Mouse (Mus musculus) CD4-positive naive resting alpha-beta T cell, adult 76 days (primary cell): ENCODE results near the gene Olfr553. TPM values are rescaled to one million over a fixed set of nuclear protein-coding genes. Genes with fewer than 3 reads are reported as not detected.

Experiments
- total RNA-seq: library from RNA; stranded (reverse); gene quantifications from one replicate; pipeline ENCODE4 v1.2.4, GENCODE M21; 2023

Gene Olfr553
- not detected for total RNA-seq

DNA sequence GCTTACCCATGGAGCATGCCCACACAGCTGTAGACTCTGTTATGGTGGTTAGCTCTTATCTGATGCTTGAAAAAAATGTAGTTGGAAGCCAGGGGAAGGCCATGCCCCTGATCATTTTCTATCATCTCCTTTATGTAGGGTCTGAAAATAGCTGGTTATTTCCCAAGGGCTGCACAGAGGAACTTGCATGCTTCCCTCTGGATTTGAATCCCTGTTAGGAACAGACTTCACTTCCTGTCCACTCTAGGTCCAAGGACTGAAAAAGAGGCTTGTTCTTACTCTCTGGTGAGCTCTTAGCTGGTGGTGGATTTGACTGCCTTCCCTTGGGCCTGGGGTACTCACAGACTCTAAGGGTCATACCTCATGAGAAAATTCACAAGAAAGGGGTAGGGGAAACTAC, at the start of gene Olfr553:
Olfr553 (minus strand) TSS at position 101 of the 400 bp plus-strand sequence.

DNA sequence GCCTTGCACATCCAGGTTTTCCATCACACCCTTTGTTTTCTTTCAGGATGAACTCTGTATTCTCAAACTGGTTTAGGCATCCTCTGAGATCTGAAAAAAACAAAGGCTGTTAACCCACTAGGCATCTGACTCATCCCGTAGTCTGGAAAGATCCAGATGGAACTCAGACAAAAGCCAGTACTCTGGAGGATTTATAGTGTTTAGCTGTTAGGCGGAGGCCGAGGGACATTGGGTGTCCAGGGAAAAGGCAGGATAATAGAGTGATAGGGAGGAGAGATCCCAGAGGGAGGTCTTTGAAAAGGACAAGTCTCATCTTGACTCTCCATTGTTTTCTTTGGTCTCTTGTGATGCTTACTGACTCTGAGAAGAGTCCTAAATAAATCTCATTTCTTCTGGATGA, 46.6 kb upstream of the Olfr553 start, which contains the start of gene Olfr556:
Olfr556 (plus strand) TSS at position 301 of the 400 bp plus-strand sequence.

DNA sequence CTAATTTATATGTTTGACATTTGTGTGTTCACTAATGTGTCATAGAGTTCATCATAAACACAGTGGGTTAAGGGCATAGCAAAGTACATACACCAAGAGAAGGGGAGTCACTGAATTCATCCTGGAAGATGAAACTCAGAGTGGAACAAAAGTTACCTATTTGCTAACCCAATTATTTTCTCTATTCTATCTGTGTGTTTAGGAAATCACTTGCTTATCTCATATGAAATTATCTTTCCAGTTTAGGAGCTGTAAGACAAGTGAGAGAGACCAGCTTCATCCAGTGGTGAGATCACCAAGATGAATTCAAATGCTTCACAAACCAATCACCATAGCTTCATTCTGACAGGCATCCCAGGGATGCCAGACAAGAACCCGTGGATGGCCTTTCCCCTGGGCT, 40.5 kb upstream of the Olfr553 start, which contains the start of gene Olfr555:
Olfr555 (plus strand) TSS at position 301 of the 400 bp plus-strand sequence.

DNA sequence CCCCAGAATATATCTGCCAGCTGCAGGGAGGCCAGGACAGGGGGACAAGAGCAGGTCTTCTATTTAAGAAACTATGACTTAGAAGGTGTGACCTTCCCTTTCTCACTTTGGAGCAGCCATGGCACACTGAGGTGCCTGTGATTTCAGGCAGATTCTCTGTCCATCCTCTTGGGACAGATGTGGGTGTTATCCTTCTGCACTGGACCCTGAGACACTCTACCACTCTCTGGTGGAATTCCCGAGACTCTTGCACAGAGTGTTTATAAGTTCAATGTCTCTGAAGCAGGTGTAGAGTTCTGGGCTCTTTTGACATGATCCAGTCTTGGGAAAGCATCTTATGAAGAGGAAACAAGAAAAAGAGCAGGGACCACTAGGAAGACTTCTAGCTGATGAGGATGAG, 20.1 kb upstream of the Olfr553 start, which contains the start of gene Olfr554:
Olfr554 (plus strand) TSS at position 301 of the 400 bp plus-strand sequence.

DNA sequence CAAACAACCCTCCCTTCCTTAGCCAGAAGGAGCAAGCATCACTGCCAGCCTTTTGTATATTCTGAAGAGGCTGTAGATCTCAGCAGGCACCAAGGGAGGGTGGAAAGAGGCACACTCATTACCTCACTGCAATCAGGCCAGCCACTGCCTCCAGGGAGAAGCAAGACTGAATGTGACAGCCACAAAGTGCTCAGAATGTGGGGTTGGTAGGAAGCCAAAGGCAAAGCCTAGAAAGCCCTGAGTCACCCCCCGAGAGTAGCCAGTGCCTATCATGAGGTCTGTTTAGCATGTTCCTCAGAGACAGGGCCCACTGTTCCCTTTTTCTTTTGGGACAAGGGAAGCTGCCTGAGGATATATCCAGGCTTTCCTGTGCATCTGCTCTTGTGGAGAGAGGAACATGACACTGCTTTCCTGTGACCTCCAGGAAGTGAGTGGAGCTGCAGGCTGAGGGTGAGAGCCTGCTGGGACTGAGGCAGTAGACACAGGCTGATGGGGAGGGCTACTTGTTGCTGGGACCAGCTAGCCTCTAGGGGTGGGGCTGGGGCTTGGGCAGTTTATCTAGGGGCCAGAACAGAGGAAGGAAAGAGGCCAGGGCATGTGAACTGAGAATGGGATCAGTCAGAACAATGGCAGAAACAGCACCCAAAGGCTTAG, 20.5 kb downstream of the Olfr553 start, which contains the start of gene Olfr552:
Olfr552 (plus strand) TSS at position 393 of the 654 bp plus-strand sequence.

DNA sequence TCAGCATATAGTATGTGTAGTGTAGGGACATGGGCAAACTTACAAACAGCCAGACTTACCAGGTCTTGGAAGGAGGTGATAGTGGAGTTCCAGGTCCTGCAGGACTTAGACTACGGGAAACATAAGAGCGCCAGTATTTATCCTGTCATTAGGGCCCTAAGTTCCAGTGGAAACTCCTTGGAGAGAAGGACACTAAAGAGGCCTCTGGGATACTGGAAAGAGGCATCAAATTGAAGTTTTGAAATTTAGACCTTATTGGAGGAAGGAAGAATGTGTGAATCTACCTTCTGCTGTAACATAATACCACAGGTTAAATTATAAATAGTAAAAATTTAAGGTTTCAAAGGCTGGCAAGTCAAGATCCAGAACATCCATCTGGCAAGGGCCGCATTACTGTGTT, 26.2 kb downstream of the Olfr553 start, which contains the start of gene Olfr551:
Olfr551 (minus strand) TSS at position 101 of the 400 bp plus-strand sequence.

DNA sequence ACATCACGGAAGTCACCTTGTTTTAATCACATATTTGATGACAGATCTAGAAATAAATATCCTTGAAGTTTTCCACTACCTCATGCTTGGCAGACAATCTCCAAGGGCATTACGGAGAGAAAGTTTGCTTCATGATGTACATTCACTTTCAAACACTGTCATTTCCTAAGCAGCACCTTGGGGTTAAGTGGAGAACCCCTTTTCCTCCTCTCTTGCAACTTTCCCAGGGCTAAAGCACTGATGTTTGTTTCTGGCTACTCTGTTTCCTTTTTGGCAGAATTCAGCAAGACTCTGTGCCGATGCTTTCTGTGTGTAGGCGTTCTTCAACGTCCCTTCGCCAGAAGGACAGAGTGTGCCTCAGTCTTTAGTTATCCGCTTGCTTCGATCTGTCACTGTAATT, 46.9 kb downstream of the Olfr553 start, which contains the start of gene Olfr550:
Olfr550 (plus strand) TSS at position 301 of the 400 bp plus-strand sequence.

DNA sequence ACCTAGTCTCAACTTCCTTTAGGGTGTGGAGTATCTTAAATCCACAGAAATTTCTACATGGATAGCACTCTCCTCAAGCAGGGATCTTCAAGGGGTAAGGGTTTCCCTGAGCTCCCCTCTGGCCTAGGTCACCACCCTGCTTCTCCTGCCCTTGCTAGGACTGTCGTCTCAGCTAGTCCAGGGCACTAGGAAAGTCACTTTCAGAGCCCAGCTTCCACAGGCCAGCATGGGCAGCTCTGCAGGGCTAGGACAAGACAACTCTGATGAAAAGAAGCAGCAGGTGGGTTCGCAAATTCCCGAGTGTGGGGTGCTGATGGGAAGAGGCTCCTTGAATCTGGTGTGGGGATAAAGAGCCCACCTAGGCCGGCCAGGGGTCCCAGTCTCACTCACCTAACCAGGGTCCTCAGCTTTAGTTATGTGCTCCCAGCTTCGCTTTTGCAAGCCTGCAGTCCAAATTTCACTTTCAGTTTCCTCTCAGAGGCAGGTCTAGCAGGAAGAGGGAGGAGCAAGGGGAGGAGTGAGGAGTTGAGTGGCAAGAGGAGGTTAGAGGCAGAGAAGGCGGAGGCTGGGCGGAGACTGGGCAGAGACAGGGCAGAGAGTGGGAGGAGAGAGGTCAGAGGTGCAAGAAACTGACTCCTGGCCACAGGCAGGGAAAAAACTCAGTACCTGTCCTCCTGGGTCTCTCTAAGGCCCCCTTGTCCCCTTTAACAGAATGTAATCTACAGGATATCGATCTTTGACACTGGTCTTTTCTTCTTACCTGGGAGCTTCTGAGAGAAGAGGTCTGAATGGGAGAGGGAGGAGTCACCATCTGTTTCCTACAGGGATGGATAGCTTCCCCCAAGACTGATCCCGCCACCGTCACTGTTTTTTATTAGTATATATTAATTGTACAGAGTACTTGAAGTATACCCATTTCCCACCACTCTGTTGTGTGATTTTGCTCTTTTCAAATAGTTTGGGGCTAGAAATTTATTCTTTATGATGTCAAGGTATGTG, 52.7 kb downstream of the Olfr553 start, which contains the start of gene Trim21:
Trim21 (minus strand) TSS at position 488 of the 999 bp plus-strand sequence.

Other genes with a start within 250 kb of the Olfr553 start
- gene Rrm1, start 176.5 kb downstream of the Olfr553 start, total RNA-seq = 40.0 TPM
- not detected for gene Olfr543, start 136.5 kb downstream of the Olfr553 start, total RNA-seq
- gene Olfr544, start 129.9 kb downstream of the Olfr553 start, total RNA-seq = not detected
- gene Olfr545, start 118.6 kb downstream of the Olfr553 start, total RNA-seq = not detected
- not detected for gene Olfr547, start 83.5 kb downstream of the Olfr553 start, total RNA-seq
- gene Olfr548-ps1, start 77.3 kb downstream of the Olfr553 start, total RNA-seq = not detected
- gene Olfr549, start 68.3 kb downstream of the Olfr553 start, total RNA-seq = not detected
- gene Trim21, start 52.7 kb downstream of the Olfr553 start, total RNA-seq = 43.5 TPM
- not detected for gene Olfr550, start 46.8 kb downstream of the Olfr553 start, total RNA-seq
- gene Olfr551, start 26.3 kb downstream of the Olfr553 start, total RNA-seq = not detected
- gene Olfr552, start 20.4 kb downstream of the Olfr553 start, total RNA-seq = 0.23 TPM
- gene Olfr554, start 20.2 kb upstream of the Olfr553 start, total RNA-seq = not detected
- not detected for gene Olfr555, start 40.6 kb upstream of the Olfr553 start, total RNA-seq
- gene Olfr556, start 46.7 kb upstream of the Olfr553 start, total RNA-seq = not detected
- gene Trim68, start 69.1 kb upstream of the Olfr553 start, total RNA-seq = 11.8 TPM
- gene Olfr557, start 77.7 kb upstream of the Olfr553 start, total RNA-seq = not detected
- gene Olfr558, start 84.0 kb upstream of the Olfr553 start, total RNA-seq = not detected
- gene Olfr33, start 100.9 kb upstream of the Olfr553 start, total RNA-seq = not detected
- gene Olfr559, start 109.3 kb upstream of the Olfr553 start, total RNA-seq = not detected
- gene Olfr560, start 141.1 kb upstream of the Olfr553 start, total RNA-seq = not detected
- not detected for gene Olfr78, start 141.3 kb upstream of the Olfr553 start, total RNA-seq
- not detected for gene Olfr561, start 153.0 kb upstream of the Olfr553 start, total RNA-seq
- not detected for gene Olfr564, start 185.3 kb upstream of the Olfr553 start, total RNA-seq
- not detected for gene Olfr566, start 240.5 kb upstream of the Olfr553 start, total RNA-seq